Mouse (Mus musculus) kidney, postnatal 4 days (tissue): Measurements from ENCODE around the gene Vps13a.
A peak's percentile ranks its signal among the peaks of the same experiment; 100 is the strongest.
"Not testable (repeated sequence)": the region's sequence is repeated elsewhere in the genome, so short reads cannot be mapped to it uniquely, and the experiment has no call there.

Experiments
- DNase-seq, 2 experiments: peaks; one replicate each; pipeline ENCODE4 v3.0.0; 2021; ENCODE audit warnings: mixed read lengths in 2 of 2

The Vps13a gene

DNA sequence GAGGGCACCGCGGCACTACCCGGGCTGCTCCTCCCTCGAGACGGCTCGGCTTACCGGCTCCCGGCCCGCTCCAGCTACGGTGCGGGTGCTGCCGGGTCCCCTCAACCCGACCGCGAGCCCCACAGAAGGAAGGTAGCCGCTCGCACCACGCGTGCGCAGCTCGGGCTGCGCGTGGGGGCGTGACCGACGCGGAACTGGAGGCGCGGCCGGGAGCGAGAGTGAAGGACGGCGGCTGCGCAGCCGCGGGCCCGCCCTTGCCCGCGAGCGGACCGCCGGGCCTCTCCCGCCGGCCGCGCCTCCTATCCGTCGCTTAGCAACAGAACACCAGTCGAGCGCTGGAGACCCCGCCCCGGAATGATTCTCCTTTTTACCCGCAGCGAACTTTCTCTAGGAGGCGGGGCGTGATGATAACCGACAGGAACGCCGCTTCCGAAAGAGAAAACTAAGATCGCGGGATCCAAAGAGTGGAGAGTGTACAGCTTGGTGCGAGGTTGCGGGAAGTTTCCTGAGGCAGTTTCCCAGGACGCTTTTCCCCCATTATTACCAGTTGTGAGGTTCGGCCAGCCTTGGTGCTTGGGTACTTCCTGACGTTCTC, at the start of gene Vps13a:
TSS of gene Vps13a (minus strand) at position 144 of the 595 bp plus-strand sequence.
- DNase-seq: peak; percentile 92 to 95

DNA sequence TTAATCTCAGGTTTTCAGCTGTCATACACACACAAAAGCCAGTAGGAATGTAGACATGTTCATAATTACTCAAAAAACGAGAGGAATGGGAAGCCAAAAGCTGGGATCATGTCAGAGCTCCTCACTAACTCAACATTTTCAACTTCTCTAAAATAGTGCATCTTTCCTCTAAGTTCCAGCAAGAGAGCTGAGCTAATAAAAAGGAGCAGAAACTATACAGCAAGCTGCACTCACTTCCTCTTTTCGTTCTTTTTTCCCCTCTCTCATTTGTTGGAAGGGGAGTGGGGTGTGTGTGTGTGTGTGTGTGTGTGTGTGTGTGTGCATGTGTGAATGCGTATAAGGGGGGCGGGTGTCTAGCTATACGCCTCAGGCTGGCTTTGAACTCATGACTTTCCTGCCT, 46.9 kb upstream of the Vps13a start:
- DNase-seq: no peak

DNA sequence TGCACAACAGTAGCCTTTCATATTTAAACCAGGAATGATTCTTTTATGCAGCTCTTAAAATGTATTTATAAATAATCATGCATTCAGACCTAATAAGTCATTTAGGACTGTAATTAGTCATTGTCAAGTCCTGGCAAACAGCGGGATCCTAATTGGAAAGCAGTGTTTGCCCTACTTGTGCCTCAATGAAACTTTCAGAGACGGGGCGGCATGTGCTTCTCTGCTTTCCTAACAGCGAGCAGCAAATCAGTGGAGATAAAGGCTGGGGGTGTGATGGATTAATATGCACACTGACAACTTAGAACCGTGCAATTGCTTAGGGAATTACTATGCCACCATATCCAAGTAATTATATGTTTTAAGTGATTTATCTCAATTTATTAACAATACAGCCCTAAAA, 44.5 kb upstream of the Vps13a start:
- no peak for DNase-seq

DNA sequence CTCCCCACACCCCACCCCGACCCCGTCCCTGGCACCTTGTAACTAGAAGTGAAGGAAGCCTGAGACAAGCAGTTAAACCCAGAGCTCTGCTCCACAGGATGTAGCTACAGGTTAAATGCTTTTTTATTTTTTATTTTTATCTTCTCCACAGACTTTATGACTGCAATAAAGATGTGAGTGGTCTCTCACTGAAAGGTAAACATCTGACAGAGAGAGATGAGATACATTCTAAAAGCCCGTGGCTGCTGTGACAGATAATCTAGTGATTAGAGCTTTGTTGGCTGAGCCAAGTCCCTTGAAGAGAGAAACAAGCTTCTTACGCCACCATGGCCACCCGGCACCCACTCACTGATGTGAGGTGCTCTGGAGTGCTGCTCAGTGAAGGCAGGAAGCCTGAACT, 34.1 kb upstream of the Vps13a start:
- DNase-seq: no peak

DNA sequence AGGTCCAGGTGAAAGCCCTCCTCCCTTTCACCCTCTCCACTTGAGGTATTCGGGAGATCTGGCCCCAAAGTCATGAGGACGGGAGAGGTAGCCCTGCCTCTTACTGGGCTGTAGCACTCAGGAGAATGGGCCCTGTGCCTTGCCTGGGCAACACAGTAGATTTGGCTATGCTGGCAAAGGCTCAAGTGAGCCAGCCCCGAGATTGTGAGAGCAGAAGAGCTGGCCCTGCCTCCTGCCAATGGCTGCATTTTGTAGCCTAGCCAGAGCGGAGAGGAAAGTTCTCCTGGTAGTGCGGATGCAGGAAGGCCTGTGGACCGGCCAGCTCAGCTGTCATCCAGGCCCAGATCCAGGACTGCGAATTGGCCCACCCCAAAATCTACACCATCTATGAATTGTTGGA, 32.6 kb upstream of the Vps13a start:
- no peak for DNase-seq

DNA sequence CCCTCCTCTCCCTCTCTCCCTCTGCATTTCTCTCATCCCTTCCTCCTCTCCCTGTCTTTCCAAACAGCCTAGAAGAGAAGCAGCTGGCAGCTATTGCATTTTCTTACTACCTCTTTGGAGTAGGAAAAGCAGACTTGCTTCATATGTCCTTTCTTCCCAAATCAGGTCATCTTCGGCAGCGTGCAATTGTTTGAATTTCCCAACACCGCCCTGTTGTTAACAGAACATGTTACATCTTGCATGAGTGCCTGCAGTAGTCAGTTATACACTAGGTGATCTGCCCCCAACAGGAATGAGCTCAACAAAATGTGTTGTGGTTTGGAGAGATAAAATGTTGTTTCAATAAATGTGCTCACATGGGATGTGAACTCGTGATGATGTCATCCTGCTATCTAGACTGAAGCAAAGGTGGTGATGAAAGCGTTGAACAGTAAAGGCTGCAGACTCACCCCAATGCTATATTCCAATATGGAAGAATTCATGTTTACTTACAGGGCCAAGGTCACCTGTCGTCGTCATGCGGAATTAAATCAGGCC, 31.4 kb upstream of the Vps13a start:
- DNase-seq: no peak

DNA sequence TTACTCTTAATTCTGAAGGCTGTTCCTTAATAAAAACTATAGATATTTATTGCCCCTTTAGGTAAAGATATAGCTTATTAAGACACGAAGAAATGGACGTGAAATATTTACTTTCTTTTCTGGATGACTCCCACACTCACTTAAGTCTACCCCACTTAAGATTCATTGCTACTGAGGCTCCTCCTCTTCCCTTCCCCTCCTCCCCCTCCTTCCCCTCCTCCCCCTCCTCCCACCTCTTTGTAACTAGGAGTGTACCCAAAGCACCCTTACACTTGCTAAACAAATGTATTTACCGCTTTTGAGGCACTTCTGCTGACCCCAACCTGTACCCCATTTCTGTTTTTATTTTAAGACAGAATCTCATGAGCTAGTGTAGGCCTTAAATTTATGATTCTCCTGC, 24.4 kb upstream of the Vps13a start:
- DNase-seq: no peak

DNA sequence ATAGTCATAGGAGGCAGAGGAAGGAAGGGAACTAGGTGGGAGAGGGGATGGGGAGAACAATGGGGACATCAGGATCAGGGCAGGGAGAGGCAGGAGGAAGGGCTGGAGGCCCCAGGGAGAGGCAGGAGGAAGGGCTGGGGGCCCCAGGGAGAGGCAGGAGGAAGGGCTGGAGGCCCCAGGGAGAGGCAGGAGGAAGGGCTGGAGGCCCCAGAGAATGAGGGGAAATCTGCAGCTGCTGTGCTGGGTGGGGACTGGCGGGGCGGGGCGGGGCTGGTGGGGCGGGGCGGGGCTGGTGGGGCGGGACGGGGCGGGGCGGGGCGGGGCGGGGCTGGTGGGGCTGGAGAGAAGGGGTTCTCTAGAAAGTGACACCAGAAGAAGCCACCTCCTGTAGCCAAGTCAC, 23.8 kb upstream of the Vps13a start:
- no peak for DNase-seq

DNA sequence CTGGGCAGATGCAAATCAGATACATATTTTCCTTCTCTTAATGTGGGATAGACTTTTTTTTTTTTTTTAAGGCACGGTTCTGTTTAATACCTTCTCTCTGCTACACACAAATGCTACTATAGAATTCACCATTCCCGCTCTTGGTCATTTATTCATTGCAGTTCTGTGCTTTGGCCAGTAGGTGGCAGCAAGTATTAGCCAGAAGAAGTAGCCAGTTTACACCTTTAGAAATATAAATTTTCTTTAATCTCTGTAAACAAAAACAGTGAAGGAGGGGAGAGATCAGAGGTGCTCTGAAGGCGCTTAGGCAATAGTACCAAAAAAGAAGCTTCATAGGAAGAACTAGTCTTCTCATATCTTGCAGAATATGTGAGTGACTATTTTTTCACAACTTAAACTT, 22.0 kb upstream of the Vps13a start:
- peak; percentile 47 to 48 for DNase-seq

DNA sequence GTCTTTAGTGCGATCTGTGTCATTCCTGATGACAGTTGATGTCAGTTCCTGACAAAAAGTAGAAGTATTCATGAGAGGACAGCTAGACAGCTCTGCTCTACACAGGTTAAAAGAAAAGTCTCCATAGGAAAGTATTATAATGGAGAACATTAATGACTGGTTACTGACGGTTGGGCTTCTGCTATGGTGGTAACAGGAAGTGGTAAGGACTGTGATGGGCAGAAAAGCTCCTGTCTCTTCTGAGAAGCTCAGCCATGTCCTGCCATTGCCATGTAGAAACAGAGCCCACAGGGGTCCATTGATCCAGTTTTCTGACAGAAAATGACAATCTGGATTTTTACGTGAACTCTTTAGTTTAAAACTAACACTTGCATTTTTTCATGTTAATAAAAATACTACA, 21.4 kb upstream of the Vps13a start:
- no peak for DNase-seq

DNA sequence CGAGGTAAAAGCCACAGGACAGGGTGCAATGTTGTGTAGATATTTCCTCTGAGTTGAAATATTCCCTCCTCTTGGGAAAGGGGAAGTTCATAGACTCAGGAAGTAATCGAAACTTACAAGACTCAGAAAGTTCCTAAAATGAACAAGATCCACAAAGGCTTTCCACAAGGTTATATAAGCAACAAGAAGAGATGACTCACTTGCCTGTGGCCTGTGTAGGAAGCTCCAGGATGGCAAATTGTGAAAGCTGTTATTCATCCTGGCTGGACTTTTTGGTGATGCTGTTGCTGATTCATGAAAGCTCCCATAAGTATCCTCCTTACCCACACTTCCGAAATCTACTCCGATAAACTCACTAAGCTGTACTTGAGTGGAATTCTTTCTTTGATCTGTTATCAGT, 17.2 kb upstream of the Vps13a start:
- no peak for DNase-seq

DNA sequence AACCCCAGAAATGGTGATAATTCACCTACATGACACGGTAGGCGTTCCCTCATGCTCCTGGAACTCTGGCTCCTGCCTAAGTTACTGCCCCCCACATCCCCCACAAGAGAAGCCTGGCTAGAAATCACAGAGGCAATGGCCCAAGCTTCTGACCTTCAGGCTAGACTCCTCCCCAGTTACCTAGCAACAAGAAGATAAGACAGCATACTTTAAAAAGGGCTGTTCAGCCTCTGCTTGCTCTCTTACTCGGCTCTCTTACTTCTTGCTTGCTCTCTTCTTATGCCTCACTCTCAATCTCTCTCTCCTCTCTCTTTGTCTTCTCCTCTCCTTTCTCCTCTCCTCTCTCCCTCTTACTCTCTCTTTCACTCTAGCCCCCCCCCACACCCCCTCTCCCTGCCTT, 13.8 kb upstream of the Vps13a start:
- DNase-seq: not testable (repeated sequence)

DNA sequence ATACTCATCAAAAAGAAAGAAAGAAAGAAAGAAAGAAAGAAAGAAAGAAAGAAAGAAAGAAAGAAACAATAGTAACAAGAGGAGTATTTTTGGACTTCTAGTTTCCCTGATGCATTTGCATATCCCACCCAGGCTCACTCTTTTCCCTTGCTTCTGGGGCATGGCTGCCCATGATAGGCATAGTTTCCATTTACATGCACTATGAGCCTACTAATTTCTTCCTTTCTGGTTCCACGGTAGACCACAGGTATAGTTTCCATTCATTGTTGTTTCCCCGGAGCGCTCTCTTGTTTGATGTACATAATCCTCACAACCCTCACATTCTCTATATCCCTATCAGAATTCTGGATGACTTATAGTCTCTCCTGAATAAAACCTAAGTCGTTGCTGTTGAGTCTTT, 9.2 kb upstream of the Vps13a start:
- DNase-seq: no peak

DNA sequence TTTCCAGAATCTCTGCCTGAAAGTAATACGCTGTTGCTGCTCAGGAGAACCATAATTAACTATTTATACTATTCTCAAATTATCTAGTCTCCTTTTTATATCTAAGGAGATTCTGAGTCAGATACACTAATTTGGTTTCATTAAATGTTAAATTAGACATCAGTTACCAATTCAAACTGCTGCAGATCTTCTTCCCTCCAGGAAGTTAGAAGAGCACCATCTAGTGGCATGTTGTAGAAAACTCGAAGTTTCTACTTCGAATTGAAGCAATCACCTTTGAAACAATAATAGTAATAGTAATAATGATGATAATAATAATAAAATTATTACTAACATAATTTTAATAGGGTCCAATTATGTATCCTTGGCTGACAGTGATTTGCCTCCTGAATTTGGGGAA, 4.1 kb upstream of the Vps13a start:
- no peak for DNase-seq

DNA sequence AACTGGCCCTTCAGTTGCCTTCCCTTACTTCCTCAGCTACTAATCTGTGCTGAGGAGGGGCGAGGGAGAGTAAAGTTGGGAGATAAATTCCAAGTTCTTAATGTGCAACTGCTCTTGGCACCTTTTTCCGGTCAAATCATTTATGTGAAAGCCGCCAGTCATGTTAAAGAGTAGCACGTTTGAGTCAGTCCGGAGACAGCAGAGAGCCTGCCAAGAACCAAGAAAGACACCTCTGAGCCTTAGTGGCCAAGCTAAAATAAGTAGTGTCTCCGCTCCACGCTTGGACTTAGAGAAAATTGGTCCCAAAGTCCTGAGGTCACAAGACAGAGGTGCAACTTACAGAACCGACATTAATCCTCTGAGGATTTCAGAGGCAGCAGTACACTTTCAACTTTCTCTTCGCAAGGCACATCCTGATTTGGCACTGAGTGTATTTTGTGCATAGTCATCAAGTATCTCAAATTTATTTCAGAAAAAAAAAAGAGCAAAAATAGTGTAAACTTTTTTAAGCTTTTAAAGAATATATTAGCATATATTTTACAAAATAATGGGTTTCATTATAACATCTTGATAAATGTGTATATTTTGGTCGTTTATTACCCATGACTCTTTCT, 780 bp upstream of the Vps13a start:
- DNase-seq: no peak

DNA sequence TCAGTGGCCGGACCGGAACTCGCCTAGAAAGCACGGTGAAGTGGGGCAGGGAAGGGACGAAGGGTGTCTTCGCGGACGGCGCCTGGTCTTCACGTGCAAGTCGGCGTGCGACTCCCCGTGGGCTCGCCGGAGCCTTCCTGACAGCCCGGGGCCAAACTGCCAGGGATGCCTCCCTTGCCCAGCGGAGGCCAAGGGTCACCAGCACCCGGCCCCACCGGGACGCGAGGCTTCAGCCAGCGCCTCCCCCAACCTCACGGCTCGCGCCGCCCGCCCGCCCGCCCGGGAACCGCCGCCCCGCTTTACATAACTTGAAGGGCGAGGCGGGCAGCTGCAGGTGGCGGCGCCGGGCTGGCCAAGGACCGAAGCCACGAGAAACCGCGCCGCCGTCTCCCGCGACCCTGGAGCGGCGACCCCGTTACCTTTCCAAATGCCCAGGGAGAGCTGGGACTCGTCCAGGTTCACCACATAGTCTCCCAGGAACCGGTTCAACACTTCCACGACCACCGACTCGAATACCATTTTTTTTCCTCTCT, 416 bp downstream of the Vps13a start:
- DNase-seq: peak; percentile 55 to 74

DNA sequence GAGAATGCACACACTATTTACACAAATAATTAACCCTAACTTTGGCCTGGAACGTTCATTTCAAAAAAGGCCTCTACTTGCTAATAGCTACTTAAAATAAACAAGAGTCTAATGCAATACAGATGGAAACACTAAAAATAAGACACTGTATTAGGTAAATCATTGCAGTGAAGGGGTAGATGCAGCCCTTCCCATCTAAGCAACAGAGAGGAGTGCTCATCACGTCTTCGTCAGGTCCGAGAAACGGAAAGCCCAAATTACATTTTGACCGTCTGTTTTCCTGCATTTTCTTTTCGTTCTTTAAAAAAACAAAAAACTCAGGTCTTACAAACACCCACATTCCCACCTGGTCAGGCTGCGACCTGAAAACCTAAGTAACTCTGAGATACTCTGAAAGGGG, 947 bp downstream of the Vps13a start:
- DNase-seq: no peak

DNA sequence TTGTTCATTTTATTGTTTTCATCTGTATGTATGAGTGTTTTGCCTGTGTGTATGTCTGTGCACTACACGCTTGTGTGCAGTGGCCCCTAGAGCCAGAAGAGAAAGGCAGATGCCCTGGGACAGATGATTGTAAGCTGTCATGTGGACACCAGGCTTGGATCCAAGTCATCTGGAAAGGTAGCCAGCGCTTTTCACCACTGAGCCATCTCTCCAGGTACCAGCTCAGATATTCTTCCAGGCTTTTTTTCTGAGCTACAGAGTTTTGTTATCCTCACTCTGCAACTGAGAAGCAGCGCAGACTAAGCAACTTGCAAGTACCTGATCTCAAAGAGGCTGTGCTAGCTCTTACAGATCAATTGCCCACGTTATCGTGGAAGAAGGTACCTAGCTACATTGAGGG, 1.5 kb downstream of the Vps13a start:
- DNase-seq: no peak

DNA sequence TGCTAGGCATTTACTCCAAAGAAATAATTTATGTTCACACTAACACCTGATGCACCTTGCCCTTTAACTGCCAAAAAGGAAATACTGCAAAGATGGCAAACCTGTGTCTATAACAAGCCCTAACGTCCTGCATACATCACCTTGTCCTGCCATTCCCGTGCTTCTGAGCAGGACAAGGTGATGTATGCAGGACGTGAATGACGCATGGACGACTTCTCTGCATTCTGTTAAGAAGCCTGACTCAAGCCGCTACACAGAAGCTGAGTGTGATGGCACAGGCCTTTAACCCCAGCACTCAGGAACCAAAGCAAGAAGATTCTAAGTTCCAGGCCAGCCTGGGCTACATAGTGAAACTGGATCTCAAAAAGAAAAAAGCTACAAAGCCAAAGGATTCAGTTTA, 2.2 kb downstream of the Vps13a start:
- no peak for DNase-seq

DNA sequence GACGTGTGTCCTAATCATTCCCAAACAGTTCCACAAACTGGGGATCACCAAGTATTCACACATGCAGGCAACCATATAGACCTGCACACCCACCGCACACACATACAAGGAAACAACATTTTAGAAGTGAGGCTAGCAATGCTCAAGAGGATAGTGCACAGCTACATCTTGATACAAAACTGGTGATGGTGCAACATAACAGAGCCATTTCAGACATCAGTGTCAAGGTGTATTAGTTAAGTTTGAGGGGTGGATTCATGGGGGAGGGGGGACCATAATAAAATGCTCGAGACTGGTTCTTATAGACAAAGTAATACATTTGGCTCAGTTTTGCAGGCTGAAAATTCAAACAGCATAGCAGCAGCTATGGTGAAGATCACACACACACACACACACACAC, 2.8 kb downstream of the Vps13a start:
- no peak for DNase-seq

DNA sequence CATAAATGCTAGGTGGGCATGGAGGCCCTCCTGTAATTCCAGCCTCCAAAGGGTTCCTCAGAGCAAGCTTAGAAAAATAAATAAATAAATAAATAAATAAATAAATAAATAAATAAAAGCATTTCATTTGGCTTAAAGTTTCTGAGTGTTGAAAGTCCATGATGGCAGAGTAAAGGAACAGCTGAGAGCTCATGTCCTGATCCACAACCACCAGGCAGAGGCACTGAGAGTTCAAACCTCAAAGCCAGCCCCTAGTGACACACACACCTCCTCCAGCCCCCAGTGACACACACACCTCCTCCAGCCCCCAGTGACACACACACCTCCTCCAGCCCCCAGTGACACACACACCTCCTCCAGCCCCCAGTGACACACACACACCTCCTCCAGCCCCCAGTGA, 3.3 kb downstream of the Vps13a start:
- not testable (repeated sequence) for DNase-seq

DNA sequence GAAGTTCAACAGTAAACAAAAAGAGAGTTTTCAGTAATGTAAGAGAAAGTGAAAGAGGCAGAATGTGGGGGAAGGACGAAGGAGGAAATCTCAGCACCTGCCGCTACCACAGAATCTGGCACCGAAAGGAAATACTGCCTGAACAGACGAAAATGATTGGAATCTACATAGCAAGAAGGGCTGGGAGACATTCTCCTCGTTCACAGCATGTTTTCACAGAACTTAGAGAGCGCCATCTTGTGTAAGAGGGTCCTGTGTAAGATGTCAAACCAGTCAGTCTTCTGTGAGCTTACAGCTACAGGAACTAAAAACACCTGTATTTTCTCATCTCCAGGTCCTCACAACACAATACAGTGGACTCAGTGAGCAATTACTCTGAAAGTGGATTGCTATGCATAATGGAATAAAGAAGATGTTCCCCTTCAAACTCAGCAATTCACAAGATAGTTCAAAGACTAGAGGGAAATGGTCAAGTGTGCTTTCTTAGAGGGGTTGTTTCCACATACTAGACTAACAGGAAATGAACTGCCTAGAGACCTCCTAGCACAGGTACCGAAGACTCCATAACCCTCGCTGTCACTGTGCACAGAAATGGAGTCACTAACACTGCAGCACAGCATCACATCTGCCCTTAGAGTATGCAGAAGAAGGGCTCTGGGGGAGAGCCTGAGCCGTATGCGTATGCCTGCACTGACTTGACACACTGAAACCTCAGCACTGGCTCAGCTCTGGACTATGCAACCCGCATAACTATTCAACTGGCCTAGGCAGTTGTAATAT, 7.3 kb downstream of the Vps13a start:
- peak in 1 of 2 experiments; percentile 8 for DNase-seq

DNA sequence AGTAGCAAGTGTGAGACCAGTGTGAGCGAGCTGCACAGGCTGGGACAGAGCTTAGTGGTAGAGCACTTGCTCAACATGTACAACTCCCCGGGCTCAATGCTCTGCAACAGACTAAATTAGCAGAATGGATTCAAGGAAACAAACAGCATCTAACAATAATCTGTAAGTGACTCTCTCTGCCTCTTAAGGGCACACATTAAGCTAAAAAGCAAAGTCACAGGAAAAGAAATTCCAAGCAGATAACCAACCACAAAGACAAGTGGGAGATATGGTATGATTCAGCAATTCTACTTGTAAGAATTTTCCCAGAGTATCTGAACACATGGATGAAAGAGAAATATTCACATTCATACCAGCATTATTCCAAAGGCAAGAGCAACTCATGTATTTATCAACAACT, 13.3 kb downstream of the Vps13a start:
- no peak for DNase-seq

DNA sequence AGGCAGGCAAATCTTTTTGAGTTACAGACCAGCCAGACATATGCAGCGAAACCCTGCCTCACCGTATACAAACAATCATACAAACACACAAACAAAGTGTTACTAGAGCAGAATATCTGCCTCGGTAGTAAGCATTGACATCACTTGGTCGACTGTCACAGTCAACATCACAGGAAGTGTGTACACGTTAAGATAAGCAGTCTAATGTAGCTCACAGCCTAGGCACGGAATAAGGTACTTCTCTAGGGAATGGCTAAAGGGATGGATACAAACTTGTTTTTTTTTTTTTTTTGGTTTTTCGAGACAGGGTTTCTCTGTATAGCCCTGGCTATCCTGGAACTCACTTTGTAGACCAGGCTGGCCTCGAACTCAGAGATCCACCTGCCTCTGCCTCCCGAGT, 23.3 kb downstream of the Vps13a start:
- not testable (repeated sequence) for DNase-seq
